Mouse (Mus musculus): ENCODE results near the gene Dand5. TPM values are rescaled to one million over a fixed set of nuclear protein-coding genes. Genes with fewer than 3 reads are reported as not detected.

Dand5 gene
- polyA plus RNA-seq, 1 experiment from 2014 or later = 6.1 TPM

DNA sequence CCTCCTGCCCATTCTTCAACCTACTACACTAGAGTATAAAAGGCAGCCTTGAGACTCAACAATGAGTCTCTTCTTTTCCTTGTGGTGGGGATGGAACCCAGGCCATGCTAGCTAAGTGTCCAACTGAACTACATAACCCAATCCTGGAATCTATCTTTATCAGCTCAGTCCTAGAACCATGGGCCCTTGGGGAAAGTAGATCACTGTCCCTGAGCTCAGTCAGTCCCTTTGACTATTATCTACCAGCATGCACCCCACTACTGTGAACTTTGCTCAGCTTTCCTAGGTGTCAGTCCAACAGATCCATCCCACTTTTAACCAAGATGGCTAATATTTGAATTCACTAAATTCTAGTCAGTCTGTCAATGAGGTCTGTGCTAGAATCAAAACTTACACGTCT is 18.9 kb upstream of the Dand5 start:
- H3K4me3 ChIP-seq = no peak overlapping the region
- 84% methylated on average over 1 of the region's 1 CpGs for WGBS
- H3K4me1 ChIP-seq = peaks cover 29% of the 10 kb centered on the region
- no peaks in the 10 kb centered on the region for H3K27me3 ChIP-seq
- no peak overlapping the region for H3K9ac ChIP-seq (replicated peaks)
- no peak for ATAC-seq (ENCODE audit: low FRiP score, low read depth)
- no peaks in the 10 kb centered on the region for H3K9me3 ChIP-seq
- H3K27ac ChIP-seq (replicated peaks) = no peak overlapping the region
- H3K4me2 ChIP-seq (replicated peaks) = no peak overlapping the region
- H3K36me3 ChIP-seq = peaks cover 65% of the 10 kb centered on the region

GRCm38 (mm10) chr8:84840248-84840999 is 17.8 kb upstream of the Dand5 start, which contains the start of gene Rad23a:
Gene Rad23a, minus strand, starts transcription at chr8:84840665.
- peaks cover 76% of the 10 kb centered on the region for H3K36me3 ChIP-seq

GRCm38 (mm10) chr8:84839875-84840247 is 17.2 kb upstream of the Dand5 start:
- peak overlapping the region; percentile 94 for H3K4me3 ChIP-seq
- peak overlapping the region; percentile 86 for H3K27ac ChIP-seq (replicated peaks)
- no peaks in the 10 kb centered on the region for H3K9me3 ChIP-seq
- H3K4me1 ChIP-seq = peaks cover 20% of the 10 kb centered on the region
- ATAC-seq (ENCODE audit: low FRiP score, low read depth) = no peak
- H3K9ac ChIP-seq (replicated peaks) = peak overlapping the region; percentile 93
- H3K36me3 ChIP-seq = peaks cover 77% of the 10 kb centered on the region
- no peaks in the 10 kb centered on the region for H3K27me3 ChIP-seq
- 3% methylated on average over 7 of the region's 7 CpGs for WGBS
- H3K4me2 ChIP-seq (replicated peaks) = peak overlapping the region; percentile 74

More at GRCm38 (mm10) chr8:84840248-84840999, 17.8 kb upstream of the Dand5 start, which contains the start of gene Rad23a:
- H3K9me3 ChIP-seq = no peaks in the 10 kb centered on the region
- H3K4me1 ChIP-seq = peaks cover 26% of the 10 kb centered on the region
- peak within 1 kb of the TSS; percentile 74 for H3K4me2 ChIP-seq (replicated peaks)
- no peaks in the 10 kb centered on the region for H3K27me3 ChIP-seq
- peak; percentile 96 for ATAC-seq (ENCODE audit: low FRiP score, low read depth)
- WGBS = under 1% methylated on average over 46 of the region's 55 CpGs
- peak within 1 kb of the TSS; percentile 86 for H3K27ac ChIP-seq (replicated peaks)
- peak within 1 kb of the TSS; percentile 93 for H3K9ac ChIP-seq (replicated peaks)
- H3K4me3 ChIP-seq = peak within 1 kb of the TSS; percentile 94

DNA sequence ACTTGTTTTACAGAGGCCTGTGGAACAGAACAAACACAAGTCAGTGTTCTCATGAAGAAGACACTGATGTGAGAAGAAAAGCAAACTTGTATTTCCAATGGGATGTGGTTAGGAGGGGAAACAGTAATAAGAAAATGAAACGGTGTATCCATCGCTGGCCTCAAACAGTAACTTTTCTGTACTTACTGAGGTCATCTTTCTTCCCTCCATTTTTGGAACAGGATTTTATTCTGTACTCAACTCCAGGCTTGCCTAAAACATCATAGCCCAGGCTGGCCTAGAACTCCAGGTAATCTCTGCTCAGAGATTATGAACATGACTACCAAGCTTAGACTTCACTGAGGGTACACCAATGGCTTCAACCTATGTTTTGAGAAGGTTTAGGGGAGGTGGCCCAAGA is 16.8 kb upstream of the Dand5 start:
- WGBS = 96% methylated on average over 2 of the region's 2 CpGs
- no peak overlapping the region for H3K27ac ChIP-seq (replicated peaks)

GRCm38 (mm10) chr8:84838513-84838912 is 15.9 kb upstream of the Dand5 start:
- no peak overlapping the region for H3K27ac ChIP-seq (replicated peaks)
- H3K9me3 ChIP-seq = no peaks in the 10 kb centered on the region
- no peak overlapping the region for H3K4me3 ChIP-seq
- peaks cover 77% of the 10 kb centered on the region for H3K36me3 ChIP-seq
- 88% methylated on average over 5 of the region's 5 CpGs for WGBS
- no peak overlapping the region for H3K4me2 ChIP-seq (replicated peaks)
- no peak for ATAC-seq (ENCODE audit: low FRiP score, low read depth)
- H3K27me3 ChIP-seq = no peaks in the 10 kb centered on the region
- no peak overlapping the region for H3K9ac ChIP-seq (replicated peaks)
- peaks cover 15% of the 10 kb centered on the region for H3K4me1 ChIP-seq

More for the DNA sequence above, 16.8 kb upstream of the Dand5 start:
- Histone ChIP-seq H3K9ac (replicated peaks) (peak overlapping the region; percentile 93; the same call in 1 of the 2 replicates), H3K36me3 (peaks cover 77% of the 10 kb centered on the region), H3K4me3 (peak overlapping the region; percentile 94), H3K4me1 (peaks cover 20% of the 10 kb centered on the region), H3K4me2 (replicated peaks) (peak overlapping the region; percentile 74), H3K9me3 (no peaks in the 10 kb centered on the region), H3K27me3 (no peaks in the 10 kb centered on the region)
- no peak for ATAC-seq (ENCODE audit: low FRiP score, low read depth)

GRCm38 (mm10) chr8:84837912-84838470 is 15.4 kb upstream of the Dand5 start:
- 85% methylated on average over 15 of the region's 15 CpGs for WGBS
- Histone ChIP-seq H3K27ac (replicated peaks) (no peak overlapping the region), H3K27me3 (no peaks in the 10 kb centered on the region), H3K4me3 (peak overlapping the region; percentile 8; the same call in 1 of the 2 replicates), H3K9me3 (no peaks in the 10 kb centered on the region), H3K4me2 (replicated peaks) (no peak overlapping the region), H3K36me3 (peaks cover 72% of the 10 kb centered on the region), H3K9ac (replicated peaks) (no peak overlapping the region), H3K4me1 (peaks cover 17% of the 10 kb centered on the region)
- ATAC-seq (ENCODE audit: low FRiP score, low read depth) = no peak

DNA sequence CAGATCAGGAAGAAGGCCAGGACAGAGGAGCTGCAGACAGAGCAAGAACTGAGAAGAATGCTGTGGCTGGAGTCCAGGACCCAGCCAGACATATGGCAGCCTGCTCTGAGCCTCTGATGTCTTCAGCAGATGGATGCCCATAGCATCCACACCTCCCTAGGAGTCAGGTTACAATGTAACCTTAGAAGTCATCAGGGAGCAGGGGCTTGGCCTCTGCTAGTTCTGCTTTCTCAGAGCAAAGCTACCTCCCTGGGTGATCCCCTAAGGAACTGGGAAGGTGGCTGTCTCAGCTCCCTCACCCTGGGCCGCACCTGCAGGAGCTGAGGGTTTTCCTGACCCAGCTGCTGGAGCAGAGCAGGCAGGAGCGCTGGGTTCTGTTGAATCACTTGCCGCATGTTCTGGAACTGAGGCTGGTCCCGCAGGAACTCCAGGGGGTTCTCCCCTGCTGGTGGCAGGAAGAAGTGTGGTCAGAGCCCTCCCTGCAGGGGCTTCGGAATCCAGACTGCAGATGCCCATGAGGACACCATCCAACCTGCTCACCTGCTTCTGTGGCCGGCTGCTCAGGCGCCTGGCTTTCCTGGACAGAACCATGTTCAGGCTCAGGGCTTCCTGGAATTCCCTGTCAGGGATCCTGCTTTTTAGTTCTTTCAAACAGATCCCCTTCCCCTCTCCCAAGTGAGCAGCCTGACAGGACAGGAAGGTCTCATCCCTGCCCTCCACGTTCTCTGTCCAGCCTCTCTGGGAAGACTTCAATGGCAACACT is 14.7 kb upstream of the Dand5 start:
- Histone ChIP-seq H3K27me3 (no peaks in the 10 kb centered on the region), H3K4me1 (peaks cover 21% of the 10 kb centered on the region), H3K27ac (replicated peaks) (no peak overlapping the region), H3K9ac (replicated peaks) (no peak overlapping the region), H3K4me3 (0 out of 2 replicates have a peak overlapping the region, but pooled peaks have one; percentile 8), H3K9me3 (no peaks in the 10 kb centered on the region), H3K4me2 (replicated peaks) (no peak overlapping the region), H3K36me3 (peaks cover 66% of the 10 kb centered on the region)
- ATAC-seq (ENCODE audit: low FRiP score, low read depth) = no peak
- WGBS = 73% methylated on average over 8 of the region's 8 CpGs

- H3K4me2 ChIP-seq (replicated peaks) = no peak overlapping the region
- ATAC-seq (ENCODE audit: low FRiP score, low read depth) = no peak
- no peaks in the 10 kb centered on the region for H3K27me3 ChIP-seq
- H3K9me3 ChIP-seq = no peaks in the 10 kb centered on the region
- H3K9ac ChIP-seq (replicated peaks) = no peak overlapping the region; the same call in 1 of the 2 replicates
- peaks cover 54% of the 10 kb centered on the region for H3K36me3 ChIP-seq
- H3K27ac ChIP-seq (replicated peaks) = peak overlapping the region; percentile 26; the same call in 1 of the 2 replicates
- WGBS = 82% methylated on average over 10 of the region's 10 CpGs
- no peak overlapping the region for H3K4me3 ChIP-seq
- H3K4me1 ChIP-seq = peaks cover 21% of the 10 kb centered on the region
These were observed 12.5 kb upstream of the Dand5 start for GRCm38 (mm10) chr8:84834866-84835855.

DNA sequence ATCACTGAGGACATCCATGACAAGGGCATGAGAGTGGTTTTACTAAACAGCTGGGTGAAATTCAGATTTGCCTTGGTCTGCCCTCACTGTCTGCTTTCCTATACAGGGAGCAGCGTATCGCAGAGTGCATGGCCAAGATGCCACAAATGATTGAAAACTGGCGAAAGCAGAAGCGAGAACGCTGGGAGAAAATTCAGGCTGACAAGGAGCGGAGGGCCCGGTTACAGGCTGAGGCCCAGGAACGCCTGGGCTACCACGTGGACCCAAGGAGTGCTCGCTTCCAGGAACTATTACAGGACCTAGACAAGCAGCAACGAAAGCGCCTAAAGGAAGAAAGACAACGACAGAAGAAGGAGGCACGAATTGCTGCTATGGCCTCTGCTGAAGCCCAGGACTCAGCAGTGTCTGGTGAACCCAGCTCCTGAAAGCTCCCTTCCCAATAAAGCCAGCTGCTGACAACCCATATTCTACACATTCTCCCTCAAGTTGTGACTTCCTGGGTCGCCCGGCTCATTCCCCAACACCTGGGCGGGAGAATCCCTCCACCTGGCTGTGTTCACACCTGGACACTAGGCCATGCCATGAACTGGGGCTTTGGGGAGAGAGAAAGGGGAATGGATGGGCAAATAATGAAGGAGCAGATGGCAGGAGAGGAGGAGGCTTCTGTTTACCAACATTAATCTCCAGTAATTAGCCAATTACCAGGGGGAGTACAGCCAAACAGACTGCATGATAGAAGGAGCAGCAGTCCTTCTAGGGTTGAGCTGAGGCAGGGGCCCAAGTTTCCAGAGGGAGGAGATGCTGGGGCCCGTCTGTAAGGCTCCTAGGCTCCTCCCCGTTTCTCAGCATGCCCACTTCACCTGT is 11.6 kb upstream of the Dand5 start:
- Histone ChIP-seq H3K27me3 (no peaks in the 10 kb centered on the region), H3K4me3 (no peak overlapping the region), H3K27ac (replicated peaks) (peak overlapping the region; percentile 26; the same call in 1 of the 2 replicates), H3K4me2 (replicated peaks) (no peak overlapping the region), H3K36me3 (peaks cover 54% of the 10 kb centered on the region), H3K4me1 (peaks cover 15% of the 10 kb centered on the region), H3K9me3 (no peaks in the 10 kb centered on the region), H3K9ac (replicated peaks) (no peak overlapping the region)
- ATAC-seq (ENCODE audit: low FRiP score, low read depth) = no peak
- 87% methylated on average over 19 of the region's 19 CpGs for WGBS
